Mouse (Mus musculus): Measurements from ENCODE around the gene Pitpna. TPM values are rescaled to one million over a fixed set of nuclear protein-coding genes. Genes with fewer than 3 reads are reported as not detected.

The Pitpna gene
- polyA plus RNA-seq, 1 experiment from 2014 or later, result 71.1 TPM

GRCm38 (mm10) chr11:75604826-75605225 lies 16.9 kb downstream of the Pitpna start:
- Histone ChIP-seq H3K36me3 (ENCODE audit: insufficient read depth, low read length) (peaks cover 44% of the 10 kb centered on the region), H3K9me3 (ENCODE audit: low read length) (no peaks in the 10 kb centered on the region), H3K4me1 (ENCODE audit: insufficient read depth, low read depth, low read length) (no peaks in the 10 kb centered on the region), H3K27ac (ENCODE audit: low read length) (no peak overlapping the region), H3K27me3 (replicated peaks; ENCODE audit: insufficient read depth, low read length) (no peaks in the 10 kb centered on the region), H3K4me3 (ENCODE audit: low read depth, low read length) (no peak overlapping the region), H3K9ac (replicated peaks; ENCODE audit: low read depth) (no peak overlapping the region), H3K4me2 (replicated peaks; ENCODE audit: low read depth, low read length) (no peak overlapping the region)
- TF ChIP-seq EP300 (IDR thresholded peaks at IDR 0.05) (no peak), CTCF (IDR thresholded peaks at IDR 0.05) (no peak)
- DNase-seq (ENCODE audit: low spot score) (no peak), ATAC-seq (no peak)
- WGBS, result 63% methylated on average over 5 of the region's 5 CpGs

- TF ChIP-seq CTCF (IDR thresholded peaks at IDR 0.05) (no peak), EP300 (IDR thresholded peaks at IDR 0.05) (no peak)
- WGBS, result 8% methylated on average over 1 of the region's 1 CpGs
- Histone ChIP-seq H3K36me3 (ENCODE audit: insufficient read depth, low read length) (peaks cover 46% of the 10 kb centered on the region), H3K27ac (ENCODE audit: low read length) (no peak overlapping the region), H3K4me2 (replicated peaks; ENCODE audit: low read depth, low read length) (no peak overlapping the region), H3K4me3 (ENCODE audit: low read depth, low read length) (no peak overlapping the region), H3K4me1 (ENCODE audit: insufficient read depth, low read depth, low read length) (no peaks in the 10 kb centered on the region), H3K9ac (replicated peaks; ENCODE audit: low read depth) (no peak overlapping the region), H3K27me3 (replicated peaks; ENCODE audit: insufficient read depth, low read length) (no peaks in the 10 kb centered on the region), H3K9me3 (ENCODE audit: low read length) (no peaks in the 10 kb centered on the region)
- DNase-seq (ENCODE audit: low spot score) (no peak), ATAC-seq (no peak)
Measured at GRCm38 (mm10) chr11:75605318-75605717, 17.4 kb downstream of the Pitpna start.

- WGBS, result 88% methylated on average over 5 of the region's 5 CpGs
- TF ChIP-seq CTCF (IDR thresholded peaks at IDR 0.05), result no peak
- no peak for TF ChIP-seq EP300 (IDR thresholded peaks at IDR 0.05)
- DNase-seq (ENCODE audit: low spot score) (no peak), ATAC-seq (no peak)
- peaks cover 49% of the 10 kb centered on the region for H3K36me3 ChIP-seq (ENCODE audit: insufficient read depth, low read length)
- H3K4me2 ChIP-seq (replicated peaks; ENCODE audit: low read depth, low read length), result no peak overlapping the region
- H3K9ac ChIP-seq (replicated peaks; ENCODE audit: low read depth), result no peak overlapping the region
- no peak overlapping the region for H3K27ac ChIP-seq (ENCODE audit: low read length)
- H3K27me3 ChIP-seq (replicated peaks; ENCODE audit: insufficient read depth, low read length), result no peaks in the 10 kb centered on the region
- no peaks in the 10 kb centered on the region for H3K4me1 ChIP-seq (ENCODE audit: insufficient read depth, low read depth, low read length)
- H3K9me3 ChIP-seq (ENCODE audit: low read length), result no peaks in the 10 kb centered on the region
- no peak overlapping the region for H3K4me3 ChIP-seq (ENCODE audit: low read depth, low read length)
Measured at GRCm38 (mm10) chr11:75608776-75609175, 20.9 kb downstream of the Pitpna start.

- H3K9ac ChIP-seq (replicated peaks; ENCODE audit: low read depth), result no peak overlapping the region
- H3K4me2 ChIP-seq (replicated peaks; ENCODE audit: low read depth, low read length), result no peak overlapping the region
- DNase-seq (ENCODE audit: low spot score), result no peak
- TF ChIP-seq EP300 (IDR thresholded peaks at IDR 0.05) (no peak), CTCF (IDR thresholded peaks at IDR 0.05) (no peak)
- no peak overlapping the region for H3K27ac ChIP-seq (ENCODE audit: low read length)
- H3K4me3 ChIP-seq (ENCODE audit: low read depth, low read length), result no peak overlapping the region
- H3K36me3 ChIP-seq (ENCODE audit: insufficient read depth, low read length), result peaks cover 49% of the 10 kb centered on the region
- WGBS, result 76% methylated on average over 2 of the region's 2 CpGs
- ATAC-seq, result no peak
- H3K9me3 ChIP-seq (ENCODE audit: low read length), result no peaks in the 10 kb centered on the region
- no peaks in the 10 kb centered on the region for H3K27me3 ChIP-seq (replicated peaks; ENCODE audit: insufficient read depth, low read length)
- H3K4me1 ChIP-seq (ENCODE audit: insufficient read depth, low read depth, low read length), result no peaks in the 10 kb centered on the region
Measured at GRCm38 (mm10) chr11:75610021-75610420, 22.1 kb downstream of the Pitpna start.

GRCm38 (mm10) chr11:75614769-75615168 lies 26.9 kb downstream of the Pitpna start:
- Histone ChIP-seq H3K4me1 (ENCODE audit: insufficient read depth, low read depth, low read length) (no peaks in the 10 kb centered on the region), H3K27ac (ENCODE audit: low read length) (no peak overlapping the region), H3K36me3 (ENCODE audit: insufficient read depth, low read length) (peaks cover 39% of the 10 kb centered on the region), H3K9ac (replicated peaks; ENCODE audit: low read depth) (no peak overlapping the region), H3K4me3 (ENCODE audit: low read depth, low read length) (no peak overlapping the region), H3K4me2 (replicated peaks; ENCODE audit: low read depth, low read length) (no peak overlapping the region), H3K9me3 (ENCODE audit: low read length) (no peaks in the 10 kb centered on the region), H3K27me3 (replicated peaks; ENCODE audit: insufficient read depth, low read length) (no peaks in the 10 kb centered on the region)
- DNase-seq (ENCODE audit: low spot score), result no peak
- TF ChIP-seq CTCF (IDR thresholded peaks at IDR 0.05) (no peak), EP300 (IDR thresholded peaks at IDR 0.05) (no peak)
- ATAC-seq, result no peak
- 100% methylated on average over 1 of the region's 1 CpGs for WGBS

- Histone ChIP-seq H3K9me3 (ENCODE audit: low read length) (no peaks in the 10 kb centered on the region), H3K27ac (ENCODE audit: low read length) (no peak overlapping the region), H3K4me1 (ENCODE audit: insufficient read depth, low read depth, low read length) (no peaks in the 10 kb centered on the region), H3K36me3 (ENCODE audit: insufficient read depth, low read length) (peaks cover 35% of the 10 kb centered on the region), H3K9ac (replicated peaks; ENCODE audit: low read depth) (no peak overlapping the region), H3K27me3 (replicated peaks; ENCODE audit: insufficient read depth, low read length) (no peaks in the 10 kb centered on the region), H3K4me2 (replicated peaks; ENCODE audit: low read depth, low read length) (no peak overlapping the region), H3K4me3 (ENCODE audit: low read depth, low read length) (no peak overlapping the region)
- TF ChIP-seq EP300 (IDR thresholded peaks at IDR 0.05) (no peak), CTCF (IDR thresholded peaks at IDR 0.05) (no peak)
- ATAC-seq (no peak), DNase-seq (ENCODE audit: low spot score) (no peak)
- 74% methylated on average over 2 of the region's 2 CpGs for WGBS
Measured at GRCm38 (mm10) chr11:75615556-75615955, 27.7 kb downstream of the Pitpna start.

GRCm38 (mm10) chr11:75619133-75619532 lies 31.2 kb downstream of the Pitpna start:
- Histone ChIP-seq H3K9me3 (ENCODE audit: low read length) (no peaks in the 10 kb centered on the region), H3K4me3 (ENCODE audit: low read depth, low read length) (no peak overlapping the region), H3K36me3 (ENCODE audit: insufficient read depth, low read length) (peaks cover 19% of the 10 kb centered on the region; the same call in 1 of the 2 replicates), H3K27ac (ENCODE audit: low read length) (no peak overlapping the region), H3K9ac (replicated peaks; ENCODE audit: low read depth) (no peak overlapping the region), H3K27me3 (replicated peaks; ENCODE audit: insufficient read depth, low read length) (no peaks in the 10 kb centered on the region), H3K4me1 (ENCODE audit: insufficient read depth, low read depth, low read length) (peaks cover 4% of the 10 kb centered on the region; the same call in 1 of the 2 replicates), H3K4me2 (replicated peaks; ENCODE audit: low read depth, low read length) (no peak overlapping the region)
- ATAC-seq (no peak), DNase-seq (ENCODE audit: low spot score) (peak; percentile 18)
- TF ChIP-seq EP300 (IDR thresholded peaks at IDR 0.05), result no peak
- peak; percentile 65 for TF ChIP-seq CTCF (IDR thresholded peaks at IDR 0.05)
- WGBS, result 81% methylated on average over 5 of the region's 5 CpGs
